Mouse (Mus musculus) lung, embryonic 16.5 days (tissue): ENCODE measurements at regions not wholly inside any gene's neighbourhood (a gene's known extent, or its start where the extent isn't known, plus 50 kb on each side); places are given as distances from the start of the nearest gene placed in this dataset.
A peak's percentile ranks its signal among the peaks of the same experiment; 100 is the strongest.

Experiments
- ATAC-seq: fragments of 200-750 bp; cut with Nextera tagmentation; 2 replicates; pipeline ENCODE4 v1.8.0; 2017; ENCODE audit warnings: low read depth, mild to moderate bottlenecking, moderate library complexity
- H3K27ac ChIP-seq: fragments of 300-500 bp; sonication (generic); 2 replicates; pipeline ENCODE4 v1.5.1; 2014; ENCODE audit warnings: mild to moderate bottlenecking, control low read depth, low read length
- H3K27me3 ChIP-seq: fragments of 300-500 bp; sonication (generic); 2 replicates; pipeline ENCODE4 v1.6.1; 2014; ENCODE audit warnings: low read depth, low read length, mixed read lengths; ENCODE audit not compliant: control insufficient read depth, insufficient read depth
- H3K36me3 ChIP-seq: fragments of 300-500 bp; sonication (generic); 2 replicates; pipeline ENCODE4 v1.6.1; 2014; ENCODE audit warnings: low read length; ENCODE audit not compliant: control insufficient read depth, insufficient read depth
- H3K4me1 ChIP-seq: fragments of 300-500 bp; sonication (generic); replicated peaks from 2 replicates; pipeline ENCODE4 v1.6.1; 2014; ENCODE audit warnings: low read length, mixed read lengths; ENCODE audit not compliant: control insufficient read depth, insufficient read depth
- H3K4me2 ChIP-seq: fragments of 300-500 bp; sonication (generic); 2 replicates; pipeline ENCODE4 v1.6.1; 2014; ENCODE audit warnings: low read depth, low read length, control low read depth
- H3K4me3 ChIP-seq: fragments of 300-500 bp; sonication (generic); 2 replicates; pipeline ENCODE4 v1.5.1; 2014; ENCODE audit warnings: mild to moderate bottlenecking, low read length, control low read depth
- H3K9ac ChIP-seq: fragments of 300-500 bp; sonication (generic); 2 replicates; pipeline ENCODE4 v1.6.1; 2014; ENCODE audit warnings: low read length, control low read depth
- H3K9me3 ChIP-seq: fragments of 300-500 bp; sonication (generic); 2 replicates; pipeline ENCODE4 v1.6.1; 2016; ENCODE audit warnings: low read length; ENCODE audit not compliant: control insufficient read depth
- WGBS: fragments of 180-500 bp; shearing (Covaris S2); extraction: QIAGEN DNeasy Blood & Tissue Kit; methylation state at CpG from one replicate; pipeline ENCODE4 v1.1.7; 2014; 5-methylcytosine and 5-hydroxymethylcytosine counted together

- no peaks in the 10 kb centered on the region for H3K9me3 ChIP-seq
- no peaks in the 10 kb centered on the region for H3K27me3 ChIP-seq
- H3K27ac ChIP-seq, result 0 out of 2 replicates have a peak overlapping the region, but pooled peaks have one; percentile 51
- no peak overlapping the region for H3K9ac ChIP-seq
- ATAC-seq, result no peak
- H3K4me3 ChIP-seq, result no peak overlapping the region
- no peaks in the 10 kb centered on the region for H3K36me3 ChIP-seq
- no peak overlapping the region for H3K4me2 ChIP-seq
- H3K4me1 ChIP-seq, result peaks cover 20% of the 10 kb centered on the region
- 50% methylated on average over 6 of the region's 6 CpGs for WGBS
Measured at GRCm38 (mm10) chr9:47279410-47279809, 250.6 kb upstream of the Cadm1 start.

- no peaks in the 10 kb centered on the region for H3K9me3 ChIP-seq
- H3K4me2 ChIP-seq, result no peak overlapping the region
- H3K9ac ChIP-seq, result no peak overlapping the region
- H3K4me1 ChIP-seq, result peaks cover 20% of the 10 kb centered on the region
- H3K27ac ChIP-seq, result peak overlapping the region; percentile 51; the same call in 1 of the 2 replicates
- WGBS, result 44% methylated on average over 7 of the region's 7 CpGs
- peak; percentile 55 for ATAC-seq
- H3K36me3 ChIP-seq, result no peaks in the 10 kb centered on the region
- H3K4me3 ChIP-seq, result no peak overlapping the region
- no peaks in the 10 kb centered on the region for H3K27me3 ChIP-seq
Measured at GRCm38 (mm10) chr9:47280146-47280545, 249.8 kb upstream of the Cadm1 start.

GRCm38 (mm10) chr9:47280598-47280997 is 249.4 kb upstream of the Cadm1 start:
- WGBS, result 57% methylated on average over 8 of the region's 8 CpGs
- no peak for ATAC-seq

DNA sequence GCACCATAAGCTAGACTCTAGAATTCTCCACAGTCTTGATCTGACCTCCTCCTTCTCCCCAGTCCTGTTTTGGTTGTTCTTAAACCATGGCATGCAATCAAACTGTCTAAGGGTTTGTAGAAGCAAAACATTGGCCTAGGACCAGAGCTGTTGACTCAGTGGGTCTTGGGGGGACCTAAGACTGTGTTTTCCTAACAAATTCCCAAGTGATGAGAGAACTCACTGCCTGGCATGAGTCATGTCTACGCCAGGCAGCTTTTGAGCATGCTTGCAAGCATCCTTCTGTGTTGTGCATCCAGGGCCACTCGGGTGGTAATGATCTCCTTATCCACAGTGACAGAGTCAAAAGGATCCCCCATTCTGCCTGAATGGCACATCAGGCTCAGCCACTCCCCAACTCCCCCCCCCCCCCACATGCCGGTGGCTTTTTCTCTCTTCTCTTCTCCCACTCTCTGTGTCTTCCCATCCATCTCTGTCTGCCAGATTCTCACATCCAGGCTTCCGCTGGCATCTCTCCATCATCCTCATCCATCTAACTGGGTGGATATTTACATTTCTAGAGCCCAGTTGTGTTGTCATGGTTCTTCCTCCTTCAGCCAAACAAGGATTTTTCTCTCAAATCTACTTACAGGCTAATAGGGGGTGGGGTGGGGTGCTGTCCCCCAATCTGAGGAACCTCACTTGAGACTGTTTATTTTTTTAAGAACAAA is 246.1 kb upstream of the Cadm1 start:
- ATAC-seq, result no peak
- Histone ChIP-seq H3K27ac (no peak overlapping the region), H3K4me2 (no peak overlapping the region), H3K9me3 (no peaks in the 10 kb centered on the region), H3K9ac (no peak overlapping the region), H3K4me3 (no peak overlapping the region), H3K27me3 (no peaks in the 10 kb centered on the region), H3K36me3 (no peaks in the 10 kb centered on the region), H3K4me1 (peaks cover 11% of the 10 kb centered on the region)
- WGBS, result 43% methylated on average over 4 of the region's 4 CpGs

More at GRCm38 (mm10) chr9:47280598-47280997, 249.4 kb upstream of the Cadm1 start:
- H3K4me1 ChIP-seq, result peaks cover 20% of the 10 kb centered on the region
- no peaks in the 10 kb centered on the region for H3K36me3 ChIP-seq
- H3K27me3 ChIP-seq, result no peaks in the 10 kb centered on the region
- H3K9ac ChIP-seq, result no peak overlapping the region
- H3K4me2 ChIP-seq, result no peak overlapping the region
- no peak overlapping the region for H3K27ac ChIP-seq
- H3K4me3 ChIP-seq, result no peak overlapping the region
- no peaks in the 10 kb centered on the region for H3K9me3 ChIP-seq

DNA sequence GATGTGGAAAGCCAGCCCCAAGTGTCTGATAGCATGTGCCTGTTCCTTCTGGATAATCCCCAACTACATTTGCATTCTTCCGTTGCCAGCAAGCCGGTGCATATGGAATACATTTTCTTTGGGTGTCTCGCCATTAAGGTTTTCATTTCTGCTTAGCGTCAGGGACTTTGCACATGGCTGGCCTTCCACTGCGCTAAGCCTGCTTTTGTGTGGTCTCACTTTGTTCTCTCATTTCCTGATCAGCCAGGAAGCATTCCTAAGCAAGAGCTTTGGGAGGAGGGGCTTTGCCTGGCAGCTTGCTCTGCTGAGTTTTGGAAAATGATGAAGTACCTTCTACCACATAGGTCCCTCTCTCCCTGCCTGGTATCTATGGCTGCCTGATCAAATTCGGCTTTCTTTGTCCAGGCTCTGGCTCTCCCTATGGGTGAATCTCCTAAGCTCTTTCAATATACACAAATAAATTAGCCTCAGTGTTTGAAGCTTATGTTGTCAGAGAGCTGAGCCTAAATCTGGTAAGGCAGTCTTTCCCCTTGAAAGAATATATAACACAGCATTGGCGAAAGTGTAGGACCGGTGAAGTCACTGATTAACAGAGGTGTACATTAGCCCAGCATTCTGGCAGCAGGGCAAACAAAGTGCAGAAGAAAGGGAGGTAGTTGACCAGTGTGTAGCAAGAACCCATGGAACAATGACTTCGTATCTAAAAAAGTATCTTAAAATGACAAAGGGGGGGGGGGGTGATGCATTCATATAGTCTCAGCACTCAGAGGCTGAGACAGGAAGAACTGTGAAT is 242.8 kb upstream of the Cadm1 start:
- no peak overlapping the region for H3K4me2 ChIP-seq
- H3K27me3 ChIP-seq, result no peaks in the 10 kb centered on the region
- H3K36me3 ChIP-seq, result no peaks in the 10 kb centered on the region
- H3K27ac ChIP-seq, result no peak overlapping the region
- no peaks in the 10 kb centered on the region for H3K9me3 ChIP-seq
- no peak overlapping the region for H3K4me3 ChIP-seq
- 64% methylated on average over 9 of the region's 9 CpGs for WGBS
- ATAC-seq, result no peak
- no peak overlapping the region for H3K9ac ChIP-seq
- 0 out of 2 replicates have a peak, but pooled peaks cover 2% of the 10 kb centered on the region for H3K4me1 ChIP-seq

- Histone ChIP-seq H3K4me3 (no peak overlapping the region), H3K27ac (no peak overlapping the region), H3K36me3 (no peaks in the 10 kb centered on the region), H3K27me3 (no peaks in the 10 kb centered on the region), H3K4me1 (0 out of 2 replicates have a peak, but pooled peaks cover 2% of the 10 kb centered on the region), H3K9ac (no peak overlapping the region), H3K4me2 (no peak overlapping the region), H3K9me3 (no peaks in the 10 kb centered on the region)
- 46% methylated on average over 7 of the region's 7 CpGs for WGBS
- no peak for ATAC-seq
Measured at GRCm38 (mm10) chr9:47288587-47289199, 241.3 kb upstream of the Cadm1 start.

DNA sequence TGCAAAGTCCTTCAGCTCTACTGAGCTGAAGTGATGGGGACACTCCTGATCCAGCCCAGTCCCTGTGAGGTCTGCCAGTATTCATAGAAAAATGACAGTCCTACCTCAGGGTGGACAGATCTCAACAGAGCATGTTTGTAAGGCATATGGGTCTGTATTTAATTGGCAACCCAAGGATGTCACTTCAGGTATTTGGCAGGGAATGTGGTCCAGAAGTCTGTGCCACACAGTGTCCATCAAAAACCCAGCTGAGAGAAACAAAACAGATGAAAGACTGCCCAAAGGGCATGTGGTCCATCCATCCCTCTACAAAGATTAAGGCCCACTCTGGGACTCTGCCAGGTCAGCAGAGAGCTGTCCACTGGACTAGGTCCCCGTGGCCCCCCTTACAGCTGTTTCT is 229.3 kb upstream of the Cadm1 start:
- no peaks in the 10 kb centered on the region for H3K9me3 ChIP-seq
- ATAC-seq, result no peak
- 27% methylated on average over 1 of the region's 1 CpGs for WGBS

GRCm38 (mm10) chr9:47307125-47307751 is 222.7 kb upstream of the Cadm1 start:
- H3K4me2 ChIP-seq, result no peak overlapping the region
- no peak overlapping the region for H3K27ac ChIP-seq
- peaks cover 6% of the 10 kb centered on the region for H3K4me1 ChIP-seq
- no peaks in the 10 kb centered on the region for H3K9me3 ChIP-seq
- no peaks in the 10 kb centered on the region for H3K36me3 ChIP-seq
- ATAC-seq, result no peak
- H3K9ac ChIP-seq, result no peak overlapping the region
- 80% methylated on average over 7 of the region's 7 CpGs for whole genome bisulfite sequencing
- no peak overlapping the region for H3K4me3 ChIP-seq
- H3K27me3 ChIP-seq, result no peaks in the 10 kb centered on the region

More for the DNA sequence above, 229.3 kb upstream of the Cadm1 start:
- Histone ChIP-seq H3K4me1 (no peaks in the 10 kb centered on the region), H3K27ac (no peak overlapping the region), H3K9ac (no peak overlapping the region), H3K36me3 (no peaks in the 10 kb centered on the region), H3K27me3 (no peaks in the 10 kb centered on the region), H3K4me3 (no peak overlapping the region), H3K4me2 (no peak overlapping the region)
